In the genomic region with DNA sequence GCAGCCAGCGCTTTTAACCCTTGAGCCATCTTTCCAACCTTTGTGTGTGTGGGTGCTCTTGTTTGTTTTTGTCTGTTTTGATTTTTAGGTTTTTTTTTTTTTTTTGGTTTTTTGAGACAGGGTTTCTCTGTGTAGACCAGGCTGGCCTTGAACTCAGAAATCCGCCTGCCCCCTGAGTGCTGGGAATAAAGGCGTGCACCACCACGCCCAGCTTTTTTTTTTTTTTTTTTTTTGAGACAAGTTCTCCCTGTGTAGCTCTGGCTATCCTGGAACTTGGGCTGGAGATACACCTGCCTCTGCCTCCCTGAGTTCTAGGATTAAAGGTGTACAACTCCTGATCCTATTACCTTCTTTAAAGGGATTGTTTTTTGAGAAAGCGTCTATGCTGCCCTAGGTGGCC, we compare ENCODE assay signal across 9 mouse cellular contexts. TPM values are rescaled to one million over a fixed set of nuclear protein-coding genes. Genes with fewer than 3 reads are reported as not detected.
A peak's percentile ranks its signal among the peaks of the same experiment; 100 is the strongest.
DNase-seq lines count a peak whose midpoint lies in the region; ATAC-seq and TF ChIP-seq lines count a peak whose summit lies in the region.
"Had no signal": no experiment of that assay in that cellular context is flagged by ENCODE, and none has a peak within 500 bp of the region (broad histone marks: within the 10 kb centered on the region; RNA-seq: fewer than 3 reads in every experiment).

No protein-coding gene starts in this region.

- no peak overlapping the region; the same call in 1 of the 2 replicates for H3K4me2 ChIP-seq in forebrain, postnatal 0 days (ENCODE audit: low read depth)
- peak overlapping the region; percentile 82 for H3K4me2 ChIP-seq in CH12.LX (ENCODE audit: insufficient read depth, low read depth, poor library complexity, severe bottlenecking)
- peak overlapping the region; percentile 96 for H3K4me2 ChIP-seq in liver, embryonic 13.5 days

- WGBS in forebrain, embryonic 10.5 days: 87% methylated on average over 5 of the region's 5 CpGs
- 83% methylated on average over 5 of the region's 5 CpGs for WGBS in forebrain, postnatal 0 days
- WGBS in hindbrain, embryonic 10.5 days: 75% methylated on average over 5 of the region's 5 CpGs
- 46% methylated on average over 5 of the region's 5 CpGs for whole genome bisulfite sequencing in liver, embryonic 13.5 days (ENCODE audit: insufficient replicate concordance)

- peaks cover 54% of the 10 kb centered on the region for H3K36me3 ChIP-seq in forebrain, embryonic 10.5 days (replicated peaks)
- no peaks in the 10 kb centered on the region for H3K36me3 ChIP-seq in forebrain, postnatal 0 days (ENCODE audit: insufficient read depth)
- H3K36me3 ChIP-seq in CH12.LX (replicated peaks in 1 of 2; ENCODE audit: control insufficient read depth in 1 of 2, insufficient read depth in 1 of 2, low read length in 1 of 2): peaks cover 10 to 43% of the 10 kb centered on the region in 2 experiments
- peaks cover 51% of the 10 kb centered on the region for H3K36me3 ChIP-seq in hindbrain, embryonic 10.5 days
- H3K36me3 ChIP-seq in liver, embryonic 13.5 days: peaks cover 16% of the 10 kb centered on the region

- no peak for TF ChIP-seq EP300 in CH12.LX (IDR thresholded peaks at IDR 0.05; ENCODE audit: low read length)

- H3K79me2 ChIP-seq in CH12.LX (replicated peaks; ENCODE audit: control insufficient read depth, extremely low read depth, insufficient read depth, poor library complexity, severe bottlenecking): peaks cover 70% of the 10 kb centered on the region

- peaks cover 30% of the 10 kb centered on the region for H3K4me1 ChIP-seq in forebrain, embryonic 10.5 days
- peaks cover 16% of the 10 kb centered on the region for H3K4me1 ChIP-seq in forebrain, postnatal 0 days (ENCODE audit: insufficient read depth)
- H3K4me1 ChIP-seq in CH12.LX (ENCODE audit: control insufficient read depth in 1 of 2, insufficient read depth in 2 of 2): peaks cover 7 to 52% of the 10 kb centered on the region in 2 experiments; a peak in 3 of 4 replicates
- H3K4me1 ChIP-seq in hindbrain, embryonic 10.5 days (replicated peaks): peaks cover 34% of the 10 kb centered on the region
- H3K4me1 ChIP-seq in liver, embryonic 13.5 days (replicated peaks): peaks cover 60% of the 10 kb centered on the region

- DNase-seq in forebrain, embryonic 10.5 days (ENCODE audit: extremely low spot score, low spot score): no peak
- DNase-seq in forebrain, postnatal 0 days: no peak
- no peak for DNase-seq in CH12.LX (ENCODE audit: extremely low read depth)
- no peak for DNase-seq in hindbrain, embryonic 10.5 days (ENCODE audit: low spot score)
- DNase-seq in liver, embryonic 13.5 days: no peak
- DNase-seq in spleen, postnatal 36 days (ENCODE audit: low spot score in 2 of 2): no peak
- no peak for DNase-seq in right cerebral cortex, postnatal 36 days (ENCODE audit: low spot score in 2 of 2)
- DNase-seq: layer of hippocampus, postnatal 36 days had no signal

- TF ChIP-seq POLR2A in CH12.LX (IDR thresholded peaks at IDR 0.05; ENCODE audit: low read depth, low read length): no peak

- no peak for TF ChIP-seq RAD21 in CH12.LX (IDR thresholded peaks at IDR 0.05; ENCODE audit: low read depth, low read length)

- H3K27ac ChIP-seq in forebrain, embryonic 10.5 days: peak overlapping the region; percentile 99; the same call in 1 of the 2 replicates
- no peak overlapping the region for H3K27ac ChIP-seq in forebrain, postnatal 0 days (ENCODE audit: low read depth, low read length)
- H3K27ac ChIP-seq in CH12.LX (ENCODE audit: insufficient read depth, low read depth): no peak overlapping the region
- no peak overlapping the region for H3K27ac ChIP-seq in hindbrain, embryonic 10.5 days
- peak overlapping the region; percentile 97 for H3K27ac ChIP-seq in liver, embryonic 13.5 days

- no peak for TF ChIP-seq CTCF in forebrain, postnatal 0 days (IDR thresholded peaks at IDR 0.05; ENCODE audit: low read depth)
- no peak for TF ChIP-seq CTCF in CH12.LX (conservative IDR thresholded peaks at IDR 0.05 in 1 of 2, IDR thresholded peaks at IDR 0.05 in 1 of 2; ENCODE audit: low read depth in 2 of 2, low read length in 2 of 2)

- in situ Hi-C loops in CH12.LX (cut with MboI; ENCODE audit: low pct_ligation_motif_present, low pct_unique_long_range_greater_than_20kb, low sequenced_read_pairs): no loop called here

- no peak overlapping the region for H3K9ac ChIP-seq in forebrain, postnatal 0 days
- H3K9ac ChIP-seq in CH12.LX (ENCODE audit: insufficient read depth, low read depth): peak overlapping the region; percentile 99
- H3K9ac ChIP-seq in liver, embryonic 13.5 days: peak overlapping the region; percentile 91

- peak overlapping the region; percentile 94 for H3K4me3 ChIP-seq in forebrain, embryonic 10.5 days
- H3K4me3 ChIP-seq in forebrain, postnatal 0 days (ENCODE audit: low read depth, low read length): no peak overlapping the region
- peak overlapping the region in 2 of 3 experiments; percentile 88 to 90 for H3K4me3 ChIP-seq in CH12.LX (replicated peaks in 1 of 3; ENCODE audit: low read depth in 2 of 3, low read length in 2 of 3, poor library complexity in 1 of 3)
- H3K4me3 ChIP-seq in hindbrain, embryonic 10.5 days: peak overlapping the region; percentile 99
- peak overlapping the region; percentile 78 for H3K4me3 ChIP-seq in liver, embryonic 13.5 days (replicated peaks)

- H3K27me3 ChIP-seq in forebrain, embryonic 10.5 days (ENCODE audit: poor library complexity, severe bottlenecking): no peaks in the 10 kb centered on the region
- H3K27me3 ChIP-seq in forebrain, postnatal 0 days (ENCODE audit: insufficient read depth, low read length): no peaks in the 10 kb centered on the region
- H3K27me3 ChIP-seq in CH12.LX (replicated peaks): no peaks in the 10 kb centered on the region
- no peaks in the 10 kb centered on the region for H3K27me3 ChIP-seq in hindbrain, embryonic 10.5 days (ENCODE audit: insufficient read depth, poor library complexity, severe bottlenecking)
- no peaks in the 10 kb centered on the region for H3K27me3 ChIP-seq in liver, embryonic 13.5 days

- ATAC-seq in forebrain, postnatal 0 days: no peak
- ATAC-seq in liver, embryonic 13.5 days (ENCODE audit: low read depth): no peak
- no peak for ATAC-seq in frontal cortex, adult (ENCODE audit: low TSS enrichment)

- dilution Hi-C loops in CH12.LX (cut with MboI; ENCODE audit: extremely low pct_ligation_motif_present, extremely low pct_unique_long_range_greater_than_20kb, low sequenced_read_pairs): no loop called here

- H3K9me3 ChIP-seq in forebrain, embryonic 10.5 days: no peaks in the 10 kb centered on the region
- H3K9me3 ChIP-seq in forebrain, postnatal 0 days (ENCODE audit: low read length): no peaks in the 10 kb centered on the region
- no peaks in the 10 kb centered on the region for H3K9me3 ChIP-seq in CH12.LX (replicated peaks; ENCODE audit: low read length)
- H3K9me3 ChIP-seq in hindbrain, embryonic 10.5 days: no peaks in the 10 kb centered on the region
- no peaks in the 10 kb centered on the region for H3K9me3 ChIP-seq in liver, embryonic 13.5 days (replicated peaks)

RNA-seq across cellular contexts. Expression of gene Ptges3, which starts 2.4 kb away (rescaled TPM):
- 733 and 767 TPM in 2 replicates for polyA plus RNA-seq in forebrain, embryonic 10.5 days (2016; fragmentation: Nextera tagmentation; extraction: Ambion mirVana)
- total RNA-seq in forebrain, postnatal 0 days (2014; rRNA removed): 146 and 157 TPM in 2 replicates
- polyA plus RNA-seq in forebrain, postnatal 0 days (2015; fragmentation: Nextera tagmentation; extraction: Ambion mirVana): 439 and 454 TPM in 2 replicates
- total RNA-seq in CH12.LX (2012; rRNA removed) (124 and 176 TPM in 2 replicates), CH12.LX (2014; rRNA removed) (196 and 210 TPM in 2 replicates)
- polyA plus RNA-seq in CH12.LX (2012; ENCODE audit: insufficient read length, low read depth): 247 and 274 TPM in 2 replicates
- polyA plus RNA-seq in hindbrain, embryonic 10.5 days (2016; fragmentation: Nextera tagmentation; extraction: Ambion mirVana): 544 and 661 TPM in 2 replicates
- polyA plus RNA-seq in liver, embryonic 13.5 days (2015; fragmentation: Nextera tagmentation; extraction: Ambion mirVana): 380 and 439 TPM in 2 replicates

RNA-seq across cellular contexts. Expression of gene Atp5b, which starts 22.0 kb away (rescaled TPM):
- polyA plus RNA-seq in forebrain, embryonic 10.5 days (2016; fragmentation: Nextera tagmentation; extraction: Ambion mirVana): 2,314 and 2,329 TPM in 2 replicates
- total RNA-seq in forebrain, postnatal 0 days (2014; rRNA removed): 2,470 and 2,914 TPM in 2 replicates
- 2,164 and 2,181 TPM in 2 replicates for polyA plus RNA-seq in forebrain, postnatal 0 days (2015; fragmentation: Nextera tagmentation; extraction: Ambion mirVana)
- 1,695 and 1,781 TPM in 2 replicates for total RNA-seq in CH12.LX (2012; rRNA removed)
- total RNA-seq in CH12.LX (2014; rRNA removed): 1,737 and 1,775 TPM in 2 replicates
- polyA plus RNA-seq in CH12.LX (2012; ENCODE audit: insufficient read length, low read depth): 1,504 and 1,607 TPM in 2 replicates
- 2,236 and 2,265 TPM in 2 replicates for polyA plus RNA-seq in hindbrain, embryonic 10.5 days (2016; fragmentation: Nextera tagmentation; extraction: Ambion mirVana)
- polyA plus RNA-seq in liver, embryonic 13.5 days (2015; fragmentation: Nextera tagmentation; extraction: Ambion mirVana): 2,036 and 2,215 TPM in 2 replicates

RNA-seq across cellular contexts. Expression of gene Naca, which starts 25.7 kb away (rescaled TPM):
- 930 and 977 TPM in 2 replicates for polyA plus RNA-seq in forebrain, embryonic 10.5 days (2016; fragmentation: Nextera tagmentation; extraction: Ambion mirVana)
- 630 and 780 TPM in 2 replicates for total RNA-seq in forebrain, postnatal 0 days (2014; rRNA removed)
- 527 and 662 TPM in 2 replicates for polyA plus RNA-seq in forebrain, postnatal 0 days (2015; fragmentation: Nextera tagmentation; extraction: Ambion mirVana)
- total RNA-seq in CH12.LX (2012; rRNA removed) (1,257 and 1,396 TPM in 2 replicates), CH12.LX (2014; rRNA removed) (1,670 and 1,798 TPM in 2 replicates)
- polyA plus RNA-seq in CH12.LX (2012; ENCODE audit: insufficient read length, low read depth): 1,330 and 1,397 TPM in 2 replicates
- polyA plus RNA-seq in hindbrain, embryonic 10.5 days (2016; fragmentation: Nextera tagmentation; extraction: Ambion mirVana): 790 and 883 TPM in 2 replicates
- 599 and 646 TPM in 2 replicates for polyA plus RNA-seq in liver, embryonic 13.5 days (2015; fragmentation: Nextera tagmentation; extraction: Ambion mirVana)

RNA-seq across cellular contexts. Expression of gene Baz2a, which starts 30.3 kb away (rescaled TPM):
- 13.5 and 15.2 TPM in 2 replicates for polyA plus RNA-seq in forebrain, embryonic 10.5 days (2016; fragmentation: Nextera tagmentation; extraction: Ambion mirVana)
- total RNA-seq in forebrain, postnatal 0 days (2014; rRNA removed): 9.3 and 10.0 TPM in 2 replicates
- polyA plus RNA-seq in forebrain, postnatal 0 days (2015; fragmentation: Nextera tagmentation; extraction: Ambion mirVana): 3.8 and 7.0 TPM in 2 replicates
- total RNA-seq in CH12.LX (2012; rRNA removed): 11.8 and 12.8 TPM in 2 replicates
- 4.5 and 5.4 TPM in 2 replicates for total RNA-seq in CH12.LX (2014; rRNA removed)
- polyA plus RNA-seq in CH12.LX (2012; ENCODE audit: insufficient read length, low read depth): 29.5 and 34.0 TPM in 2 replicates
- polyA plus RNA-seq in hindbrain, embryonic 10.5 days (2016; fragmentation: Nextera tagmentation; extraction: Ambion mirVana): 16.2 and 17.0 TPM in 2 replicates
- 5.8 and 6.7 TPM in 2 replicates for polyA plus RNA-seq in liver, embryonic 13.5 days (2015; fragmentation: Nextera tagmentation; extraction: Ambion mirVana)

RNA-seq across cellular contexts. Expression of gene Prim1, which starts 46.1 kb away (rescaled TPM):
- 123 TPM in 2 replicates for polyA plus RNA-seq in forebrain, embryonic 10.5 days (2016; fragmentation: Nextera tagmentation; extraction: Ambion mirVana)
- total RNA-seq in forebrain, postnatal 0 days (2014; rRNA removed): 22.9 and 33.2 TPM in 2 replicates
- polyA plus RNA-seq in forebrain, postnatal 0 days (2015; fragmentation: Nextera tagmentation; extraction: Ambion mirVana): 35.5 and 37.3 TPM in 2 replicates
- total RNA-seq in CH12.LX (2012; rRNA removed) (69.5 and 79.6 TPM in 2 replicates), CH12.LX (2014; rRNA removed) (151 and 171 TPM in 2 replicates)
- 101 and 102 TPM in 2 replicates for polyA plus RNA-seq in CH12.LX (2012; ENCODE audit: insufficient read length, low read depth)
- polyA plus RNA-seq in hindbrain, embryonic 10.5 days (2016; fragmentation: Nextera tagmentation; extraction: Ambion mirVana): 82.4 and 108 TPM in 2 replicates
- polyA plus RNA-seq in liver, embryonic 13.5 days (2015; fragmentation: Nextera tagmentation; extraction: Ambion mirVana): 87.0 and 99.1 TPM in 2 replicates

Comparison
In these comparisons a context has a peak if more than half of its experiments do, and no peak if none do; other contexts are left out.
1. H3K27ac ChIP-seq: peak in forebrain, embryonic 10.5 days (single experiment) and liver, embryonic 13.5 days (single experiment); none in forebrain, postnatal 0 days (single experiment), CH12.LX (single experiment) and hindbrain, embryonic 10.5 days (single experiment).